Mouse (Mus musculus): ENCODE measurements around the gene 4930402H24Rik.

GRCm38 (mm10) chr2:130776610-130777009 is 129.6 kb downstream of the 4930402H24Rik start:
- no peak for TF ChIP-seq CTCF (IDR thresholded peaks at IDR 0.05; ENCODE audit: extremely low read depth, insufficient read length, insufficient replicate concordance, low read depth, low read length)
- TF ChIP-seq POLR2A (IDR thresholded peaks at IDR 0.05; ENCODE audit: low read depth, low read length), result no peak
